Mouse (Mus musculus): ENCODE measurements around the gene Kcnt1.

Kcnt1 gene

GRCm38 (mm10) chr2:25877736-25878268 is 14.3 kb downstream of the Kcnt1 start:
- DNase-seq (ENCODE audit: low spot score in 2 of 2) = peak in 1 of 2 experiments; percentile 46

DNA sequence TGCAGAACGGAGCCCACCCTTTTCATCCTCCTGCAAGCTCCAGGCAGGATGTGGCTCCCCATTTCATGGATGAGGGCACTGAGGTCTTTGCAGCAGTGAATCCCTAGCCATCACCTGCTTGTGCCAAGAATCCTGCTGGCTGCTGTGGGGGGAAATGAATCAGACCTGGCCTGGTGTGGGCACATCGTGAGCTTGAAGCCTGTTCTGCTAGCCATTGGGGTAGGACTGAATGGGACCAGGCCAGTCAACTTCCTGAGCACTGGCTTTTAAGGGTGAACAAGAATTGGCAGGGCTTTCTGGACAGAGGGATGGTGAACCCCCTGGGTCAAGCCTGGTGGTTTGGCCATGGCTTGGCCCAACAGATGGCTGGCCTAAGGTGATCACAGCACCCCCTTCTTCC is 15.0 kb downstream of the Kcnt1 start:
- no peak for DNase-seq (ENCODE audit: low spot score in 2 of 2)

- DNase-seq (ENCODE audit: low spot score in 2 of 2) = no peak
Measured at GRCm38 (mm10) chr2:25879061-25879460, 15.5 kb downstream of the Kcnt1 start.

DNA sequence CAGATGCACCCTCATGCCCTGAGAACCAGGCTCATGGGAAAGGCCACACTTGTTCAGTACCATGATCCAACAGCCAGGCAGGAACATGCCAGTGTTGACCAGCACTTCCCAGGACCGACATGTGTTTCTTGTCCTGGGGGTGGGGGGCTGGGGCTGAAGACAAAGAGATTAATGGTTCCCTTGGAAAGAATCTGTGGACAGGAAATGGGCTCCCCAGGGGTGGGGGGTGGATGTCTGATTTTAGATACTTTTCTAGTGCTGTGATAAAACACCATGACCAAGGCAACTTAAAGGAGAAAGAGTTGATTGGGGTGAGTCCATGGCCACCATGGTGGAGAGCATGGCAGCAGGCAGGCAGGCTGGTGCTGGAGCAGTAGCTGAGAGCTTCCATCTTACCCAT is 18.7 kb downstream of the Kcnt1 start:
- no peak for DNase-seq (ENCODE audit: low spot score in 2 of 2)

DNA sequence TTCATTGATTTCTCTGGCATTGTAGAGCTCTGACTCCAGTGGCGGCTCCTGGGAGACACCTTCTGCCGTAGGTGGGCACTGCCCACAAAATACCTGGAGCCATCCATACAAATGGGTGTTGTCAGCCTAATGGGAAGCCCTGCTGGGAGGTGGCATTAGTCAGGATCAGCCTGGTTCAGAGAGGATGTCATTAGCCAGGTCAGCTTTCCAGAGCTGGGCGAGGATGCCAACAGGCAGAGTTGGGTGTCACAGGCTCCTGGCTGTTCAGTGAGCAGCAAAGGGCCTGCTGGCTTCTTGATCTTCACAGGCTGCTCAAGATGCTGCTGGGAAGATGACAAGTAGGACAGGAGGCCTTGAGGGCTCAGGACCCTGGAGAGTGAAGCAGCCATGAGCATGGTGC is 21.2 kb downstream of the Kcnt1 start:
- no peak for DNase-seq (ENCODE audit: low spot score in 2 of 2)

- no peak for DNase-seq (ENCODE audit: low spot score in 2 of 2)
Measured at GRCm38 (mm10) chr2:25887226-25887625, 23.7 kb downstream of the Kcnt1 start.

GRCm38 (mm10) chr2:25888144-25888543 is 24.6 kb downstream of the Kcnt1 start:
- no peak for DNase-seq (ENCODE audit: low spot score in 2 of 2)

GRCm38 (mm10) chr2:25892440-25892839 is 28.9 kb downstream of the Kcnt1 start:
- no peak for DNase-seq (ENCODE audit: low spot score in 2 of 2)

DNA sequence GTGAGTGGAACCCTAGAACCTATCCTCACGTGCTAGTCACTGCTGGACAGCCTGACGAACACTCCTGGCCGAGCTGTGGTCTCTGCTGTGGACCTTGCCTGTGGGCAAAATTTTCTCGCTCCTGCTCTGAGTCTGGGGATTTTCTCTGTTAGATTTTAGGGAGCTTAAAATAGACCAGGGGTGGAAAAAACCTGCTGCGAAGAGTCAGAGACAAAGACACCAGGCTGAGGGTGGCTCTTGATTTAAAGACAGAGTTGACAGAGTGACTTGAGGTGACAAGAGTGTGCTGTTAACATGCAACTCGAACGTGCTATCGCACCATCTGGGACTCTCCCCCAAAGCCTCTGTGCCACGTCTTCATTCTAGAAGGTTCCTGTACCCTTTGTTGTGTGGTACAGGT is 35.4 kb downstream of the Kcnt1 start:
- DNase-seq (ENCODE audit: low spot score in 2 of 2) = no peak

GRCm38 (mm10) chr2:25909872-25910271 is 46.3 kb downstream of the Kcnt1 start:
- DNase-seq (ENCODE audit: low spot score in 2 of 2) = no peak

GRCm38 (mm10) chr2:25913247-25913646 is 49.7 kb downstream of the Kcnt1 start:
- DNase-seq (ENCODE audit: low spot score in 2 of 2) = peak; percentile 27 to 63

GRCm38 (mm10) chr2:25914201-25914600 is 50.7 kb downstream of the Kcnt1 start:
- peak; percentile 45 to 46 for DNase-seq (ENCODE audit: low spot score in 2 of 2)

DNA sequence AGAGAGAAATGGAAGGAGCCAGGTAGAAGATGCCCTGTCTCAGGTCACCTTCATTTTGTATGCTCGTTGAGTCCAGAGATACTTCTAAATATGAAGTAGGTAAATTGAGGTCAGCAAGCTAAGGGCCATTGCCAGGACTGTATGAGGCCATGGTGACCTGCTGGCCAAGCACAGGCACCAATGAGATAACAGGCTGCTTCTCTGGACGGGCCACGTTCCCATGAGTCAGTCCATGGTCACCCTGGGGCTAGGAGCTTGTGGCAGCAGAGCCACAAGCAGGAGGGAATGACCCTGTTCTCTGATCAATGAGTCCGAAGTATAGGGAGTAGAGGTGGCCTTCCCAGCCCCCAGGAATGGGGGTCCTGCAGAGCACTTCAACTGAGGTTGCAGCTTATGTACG is 51.3 kb downstream of the Kcnt1 start:
- DNase-seq (ENCODE audit: low spot score in 2 of 2) = no peak

- DNase-seq (ENCODE audit: low spot score in 2 of 2) = no peak
Measured at GRCm38 (mm10) chr2:25918408-25918807, 54.9 kb downstream of the Kcnt1 start.

- DNase-seq (ENCODE audit: low spot score in 2 of 2) = peak in 1 of 2 experiments; percentile 26
Measured at GRCm38 (mm10) chr2:25919972-25920371, 56.4 kb downstream of the Kcnt1 start.

GRCm38 (mm10) chr2:25923799-25924198 is 60.3 kb downstream of the Kcnt1 start:
- DNase-seq (ENCODE audit: low spot score in 2 of 2) = no peak

GRCm38 (mm10) chr2:25924934-25925333 is 61.4 kb downstream of the Kcnt1 start:
- no peak for DNase-seq (ENCODE audit: low spot score in 2 of 2)

- no peak for DNase-seq (ENCODE audit: low spot score in 2 of 2)
Measured at GRCm38 (mm10) chr2:25927821-25928220, 64.3 kb downstream of the Kcnt1 start.

DNA sequence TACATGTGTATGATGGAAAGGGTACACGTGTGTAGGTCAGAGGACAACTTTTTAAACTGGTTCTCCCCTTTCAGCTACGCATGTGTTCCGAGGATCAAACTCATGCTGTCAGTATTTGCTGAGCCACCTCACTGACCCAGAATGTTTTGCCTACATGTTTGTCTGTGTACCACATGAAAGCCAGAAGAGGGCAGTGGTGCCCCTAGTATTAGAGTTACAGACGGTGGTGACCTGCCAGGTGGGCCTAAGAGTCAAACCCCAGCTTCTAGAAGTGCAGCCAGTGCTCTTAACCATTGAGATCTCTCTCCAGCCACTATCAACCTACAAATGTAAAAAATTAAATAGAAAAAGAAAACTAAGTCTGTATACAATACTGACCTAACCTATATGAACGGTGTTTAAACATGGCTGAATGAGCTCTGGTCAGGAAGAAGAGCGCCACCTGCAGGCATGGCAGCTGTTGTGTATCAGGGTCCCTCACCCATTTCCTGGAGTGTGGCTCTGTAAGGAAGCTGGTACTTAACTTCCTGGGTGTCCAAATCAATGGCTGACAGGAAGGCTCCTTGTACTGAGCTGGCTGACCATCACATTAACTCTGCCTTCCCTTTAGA is 67.8 kb downstream of the Kcnt1 start:
- no peak for DNase-seq (ENCODE audit: low spot score in 2 of 2)

- no peak for DNase-seq (ENCODE audit: low spot score in 2 of 2)
Measured at GRCm38 (mm10) chr2:25940503-25940902, 77.0 kb downstream of the Kcnt1 start.

DNA sequence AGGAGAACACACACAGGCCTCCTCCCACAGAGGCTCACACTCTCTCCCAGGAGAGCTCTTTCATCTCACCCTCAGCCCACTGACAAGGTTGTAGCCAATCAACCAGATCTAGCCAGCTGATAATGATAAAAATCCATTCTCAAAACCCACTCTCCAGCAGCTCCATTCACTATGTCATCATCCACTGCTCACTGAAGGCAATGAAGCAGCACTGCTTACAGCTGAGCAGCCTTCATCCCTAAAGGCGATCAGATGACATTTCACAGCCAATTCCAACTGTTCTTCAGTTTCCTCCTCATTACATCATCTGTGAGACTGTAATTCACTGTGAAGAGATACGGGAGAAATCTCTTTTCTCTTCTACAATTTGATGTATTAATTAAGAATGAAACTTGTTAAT is 80.3 kb downstream of the Kcnt1 start:
- peak in 1 of 2 experiments; percentile 23 for DNase-seq (ENCODE audit: low spot score in 2 of 2)

DNA sequence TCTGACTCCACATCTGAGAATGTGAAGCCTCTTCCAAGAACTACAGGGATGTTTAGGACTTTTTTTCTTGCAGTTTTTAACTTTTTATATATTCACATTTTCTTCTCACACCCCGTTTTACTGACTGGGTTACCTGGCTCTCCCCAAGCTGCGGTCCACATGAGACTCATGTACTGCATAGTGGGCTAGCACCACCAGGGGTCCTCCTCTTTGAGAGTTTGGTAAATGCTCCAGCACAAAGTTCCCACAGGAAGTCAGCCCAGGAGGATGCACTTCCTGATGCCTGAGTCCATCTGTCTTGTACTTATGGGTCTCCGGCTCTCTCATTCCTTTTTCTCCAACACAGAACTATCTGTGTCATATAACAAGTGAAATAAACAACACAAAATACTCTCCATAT is 84.4 kb downstream of the Kcnt1 start:
- DNase-seq (ENCODE audit: low spot score in 2 of 2) = no peak

DNA sequence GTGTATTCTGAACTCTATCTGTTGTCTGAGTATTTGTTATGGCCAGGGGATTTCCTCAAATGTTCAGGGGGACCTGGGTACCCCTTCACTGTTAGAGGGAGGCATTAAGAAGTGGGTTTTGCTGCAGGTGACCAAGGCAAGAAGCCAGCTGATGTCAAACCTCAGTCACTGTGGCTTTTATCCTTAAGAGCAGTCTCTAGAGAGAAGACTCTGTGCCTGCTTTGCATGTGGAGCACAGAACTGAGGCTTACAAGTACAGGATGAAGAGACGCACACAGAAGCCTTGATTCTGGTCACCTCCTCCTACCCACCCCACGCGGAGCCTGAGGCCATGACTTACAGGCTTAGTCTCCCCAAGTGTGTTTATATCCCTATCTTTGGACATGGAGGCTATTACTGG is 85.8 kb downstream of the Kcnt1 start:
- DNase-seq (ENCODE audit: low spot score in 2 of 2) = no peak
